Mouse (Mus musculus) CH12.LX (cell line): ENCODE measurements around the gene Abi3bp.

ENCODE experiments used
- CHD2 ChIP-seq: IDR thresholded peaks from 2 replicates; pipeline ENCODE4 v1.6.1; 2011; ENCODE audit warnings: low read length, improper control_type of control experiment
- CTCF ChIP-seq, 2 experiments: IDR thresholded peaks in 1 of 2; conservative IDR thresholded peaks in 1 of 2; 2 replicates each; pipeline ENCODE4 v1.5.1; 2011 to 2012; ENCODE audit warnings: low read depth in 2 of 2, low read length in 2 of 2, improper control_type of control experiment in 1 of 2, inconsistent platforms in 1 of 2, mild to moderate bottlenecking in 1 of 2, moderate library complexity in 1 of 2
- ELF1 ChIP-seq: IDR thresholded peaks from 2 replicates; pipeline ENCODE4 v1.6.1; 2014; ENCODE audit warnings: low read depth, mild to moderate bottlenecking, inconsistent platforms, low read length, improper control_type of control experiment
- EP300 ChIP-seq: IDR thresholded peaks from 2 replicates; pipeline ENCODE4 v1.6.1; 2011; ENCODE audit warnings: low read length, improper control_type of control experiment
- ETS1 ChIP-seq: conservative IDR thresholded peaks from 2 replicates; pipeline ENCODE4 v1.6.1; 2012; ENCODE audit warnings: low read depth, mild to moderate bottlenecking, inconsistent platforms, low read length, improper control_type of control experiment, moderate library complexity
- GABPA ChIP-seq: IDR thresholded peaks from 2 replicates; pipeline ENCODE4 v1.6.1; 2012; ENCODE audit warnings: low read depth, low read length, improper control_type of control experiment, inconsistent platforms; ENCODE audit not compliant: insufficient replicate concordance
- MAFK ChIP-seq: IDR thresholded peaks from 2 replicates; pipeline ENCODE4 v1.6.1; 2011; ENCODE audit warnings: low read length, improper control_type of control experiment; ENCODE audit not compliant: insufficient replicate concordance
- MAX ChIP-seq: IDR thresholded peaks from 2 replicates; pipeline ENCODE4 v1.6.1; 2011; ENCODE audit warnings: low read length, improper control_type of control experiment
- NRF1 ChIP-seq: IDR thresholded peaks from 2 replicates; pipeline ENCODE4 v1.6.1; 2014; ENCODE audit warnings: low read depth, mild to moderate bottlenecking, inconsistent platforms, low read length, improper control_type of control experiment, moderate library complexity
- POLR2A ChIP-seq: IDR thresholded peaks from 2 replicates; pipeline ENCODE4 v1.6.1; 2011; ENCODE audit warnings: low read depth, mild to moderate bottlenecking, improper control_type of control experiment, low read length
- RAD21 ChIP-seq: IDR thresholded peaks from 2 replicates; pipeline ENCODE4 v1.6.1; 2011; ENCODE audit warnings: low read depth, mild to moderate bottlenecking, low read length, improper control_type of control experiment, moderate library complexity
- TCF12 ChIP-seq: IDR thresholded peaks from 2 replicates; pipeline ENCODE4 v1.6.1; 2014; ENCODE audit warnings: low read depth, mild to moderate bottlenecking, inconsistent platforms, low read length, improper control_type of control experiment
- USF1 ChIP-seq: IDR thresholded peaks from 2 replicates; pipeline ENCODE4 v1.6.1; 2014; ENCODE audit warnings: low read depth, mild to moderate bottlenecking, inconsistent platforms, low read length, improper control_type of control experiment
- ZNF384 ChIP-seq: IDR thresholded peaks from 2 replicates; pipeline ENCODE4 v1.6.1; 2012; ENCODE audit warnings: low read depth, low read length, improper control_type of control experiment, inconsistent platforms

- TF ChIP-seq CHD2 (no peak), TCF12 (no peak), POLR2A (no peak), CTCF (conservative IDR thresholded peaks at IDR 0.05 in 1 of 2, IDR thresholded peaks at IDR 0.05 in 1 of 2; ENCODE audit: low read depth in 2 of 2, low read length in 2 of 2) (no peak), MAFK (no peak), NRF1 (no peak), ZNF384 (no peak), EP300 (no peak), RAD21 (no peak), ETS1 (no peak), MAX (no peak), GABPA (no peak), USF1 (no peak), ELF1 (no peak)
Observed at GRCm38 (mm10) chr16:56724927-56725326, 247.2 kb downstream of the Abi3bp start.
